Mouse (Mus musculus): ENCODE measurements around the gene Hsp90ab1. TPM values are rescaled to one million over a fixed set of nuclear protein-coding genes. Genes with fewer than 3 reads are reported as not detected.

Gene Hsp90ab1
- polyA plus RNA-seq, 2 experiments, result 951 to 1,382 TPM

DNA sequence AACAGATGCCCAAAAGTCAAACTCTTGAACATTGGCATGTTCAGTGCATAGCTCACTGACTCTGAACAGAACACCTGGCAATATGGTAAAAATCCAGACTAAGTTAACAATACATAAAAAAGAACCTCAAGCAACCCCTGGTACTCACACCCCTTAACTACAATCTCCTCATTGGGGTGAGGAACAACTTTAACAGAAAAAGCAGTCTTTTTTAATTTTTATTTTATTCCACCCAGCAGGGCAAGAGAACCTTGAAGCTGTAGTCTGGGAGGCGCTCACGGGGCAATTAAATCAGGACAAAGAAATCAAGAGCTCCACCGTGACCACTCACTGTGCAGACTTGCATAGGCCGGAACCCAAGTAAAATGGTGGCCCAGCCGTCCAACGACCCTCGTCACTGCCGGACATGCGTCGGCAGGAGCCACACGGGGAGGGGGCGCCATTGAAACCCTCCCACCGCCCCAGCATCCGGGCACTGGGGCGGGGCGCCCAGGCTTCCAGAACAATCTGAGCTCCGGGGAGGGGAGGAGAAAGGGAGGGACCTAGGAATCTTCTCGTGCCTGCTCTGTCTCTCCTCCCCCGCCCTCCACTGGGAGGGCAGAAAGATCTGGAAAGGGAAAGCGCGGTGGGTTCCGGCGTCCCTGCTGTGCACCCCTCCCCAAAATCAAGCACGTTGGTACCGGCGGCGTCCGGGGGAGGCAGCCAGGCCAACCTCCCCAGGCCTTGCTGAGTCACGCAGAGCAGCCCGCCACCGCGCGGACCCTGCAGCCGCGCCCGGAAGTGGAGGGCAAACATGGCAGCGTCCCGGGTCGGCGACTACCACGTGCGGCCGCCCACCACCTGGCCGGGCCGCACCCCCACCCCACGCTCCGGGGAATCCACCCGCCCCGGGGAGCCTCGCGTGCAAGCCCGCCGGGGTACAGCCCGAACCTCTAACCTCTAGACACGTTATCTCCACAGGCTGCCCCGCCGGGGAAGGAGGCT, 676 bp downstream of the Hsp90ab1 start:
- Histone ChIP-seq H3K9ac (ENCODE audit: low read depth, low read length, severe bottlenecking) (peak overlapping the region; percentile 98), H3K4me3 (replicated peaks; ENCODE audit: low read length) (peak overlapping the region; percentile 96), H3K4me2 (replicated peaks; ENCODE audit: low read depth, low read length, severe bottlenecking) (peak overlapping the region; percentile 73), H3K9me3 (ENCODE audit: control insufficient read depth, low read length) (no peaks in the 10 kb centered on the region), H3K27me3 (ENCODE audit: control insufficient read depth, insufficient read depth, low read length) (no peaks in the 10 kb centered on the region), H3K36me3 (ENCODE audit: control insufficient read depth, insufficient read depth, low read length) (peaks cover 49% of the 10 kb centered on the region), H3K4me1 (ENCODE audit: control insufficient read depth, insufficient read depth, low read length) (peaks cover 10% of the 10 kb centered on the region), H3K27ac (replicated peaks; ENCODE audit: low read depth, low read length) (peak overlapping the region; percentile 97)
- ATAC-seq (ENCODE audit: low FRiP score, low read depth) (peak; percentile 41), DNase-seq (ENCODE audit: low spot score) (peak; percentile 91)
- TF ChIP-seq POLR2A (IDR thresholded peaks at IDR 0.05; ENCODE audit: borderline replicate concordance, extremely low read depth, insufficient read depth, insufficient read length), result no peak
- under 1% methylated on average over 38 of the region's 57 CpGs for WGBS

DNA sequence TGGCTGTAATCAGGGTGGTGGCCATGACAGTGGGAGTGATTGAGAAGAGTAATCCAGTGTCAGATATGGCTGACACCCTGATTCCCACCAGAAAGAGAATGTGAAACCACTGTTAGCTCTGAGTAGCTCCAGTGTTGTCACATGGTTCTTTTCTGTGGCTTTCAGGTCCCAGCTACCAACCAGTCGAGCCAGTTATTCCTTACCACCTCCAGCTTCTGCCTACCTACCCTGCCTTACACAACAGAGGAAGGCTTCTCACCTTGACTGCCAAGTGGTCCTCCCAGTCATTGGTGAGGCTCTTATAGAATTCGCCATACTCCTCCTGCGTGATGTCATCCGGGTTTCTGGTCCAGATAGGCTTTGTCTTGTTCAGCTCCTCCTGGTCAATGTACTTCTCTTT, 3.1 kb downstream of the Hsp90ab1 start:
- Histone ChIP-seq H3K36me3 (ENCODE audit: control insufficient read depth, insufficient read depth, low read length) (peaks cover 64% of the 10 kb centered on the region), H3K9me3 (ENCODE audit: control insufficient read depth, low read length) (no peaks in the 10 kb centered on the region), H3K27me3 (ENCODE audit: control insufficient read depth, insufficient read depth, low read length) (no peaks in the 10 kb centered on the region), H3K4me3 (replicated peaks; ENCODE audit: low read length) (no peak overlapping the region), H3K27ac (replicated peaks; ENCODE audit: low read depth, low read length) (no peak overlapping the region), H3K9ac (ENCODE audit: low read depth, low read length, severe bottlenecking) (no peak overlapping the region), H3K4me2 (replicated peaks; ENCODE audit: low read depth, low read length, severe bottlenecking) (no peak overlapping the region), H3K4me1 (ENCODE audit: control insufficient read depth, insufficient read depth, low read length) (peaks cover 17% of the 10 kb centered on the region)
- 84% methylated on average over 4 of the region's 4 CpGs for WGBS
- DNase-seq (ENCODE audit: low spot score), result no peak
- no peak for TF ChIP-seq POLR2A (IDR thresholded peaks at IDR 0.05; ENCODE audit: borderline replicate concordance, extremely low read depth, insufficient read depth, insufficient read length)
- ATAC-seq (ENCODE audit: low FRiP score, low read depth), result no peak

DNA sequence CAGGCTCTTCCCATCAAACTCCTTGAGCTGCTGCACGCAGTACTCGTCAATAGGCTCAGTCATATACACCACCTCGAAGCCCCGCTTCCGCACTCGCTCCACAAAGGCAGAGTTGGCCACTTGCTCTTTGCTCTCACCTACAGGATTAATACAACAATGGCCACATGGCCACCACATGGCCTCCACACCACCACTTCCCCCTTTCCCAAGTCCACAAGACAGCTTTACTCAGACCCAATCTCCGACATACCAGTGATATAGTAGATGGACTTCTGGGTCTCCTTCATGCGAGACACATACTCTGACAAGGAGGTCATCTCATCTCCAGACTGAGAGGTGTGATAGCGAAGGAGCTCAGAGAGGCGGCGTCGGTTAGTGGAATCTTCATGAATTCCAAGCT, 4.1 kb downstream of the Hsp90ab1 start:
- H3K9ac ChIP-seq (ENCODE audit: low read depth, low read length, severe bottlenecking), result no peak overlapping the region
- H3K4me3 ChIP-seq (replicated peaks; ENCODE audit: low read length), result no peak overlapping the region
- H3K27ac ChIP-seq (replicated peaks; ENCODE audit: low read depth, low read length), result no peak overlapping the region
- DNase-seq (ENCODE audit: low spot score), result no peak
- H3K9me3 ChIP-seq (ENCODE audit: control insufficient read depth, low read length), result no peaks in the 10 kb centered on the region
- H3K4me2 ChIP-seq (replicated peaks; ENCODE audit: low read depth, low read length, severe bottlenecking), result no peak overlapping the region
- no peaks in the 10 kb centered on the region for H3K27me3 ChIP-seq (ENCODE audit: control insufficient read depth, insufficient read depth, low read length)
- no peak for ATAC-seq (ENCODE audit: low FRiP score, low read depth)
- peaks cover 18% of the 10 kb centered on the region; the same call in 1 of the 2 replicates for H3K4me1 ChIP-seq (ENCODE audit: control insufficient read depth, insufficient read depth, low read length)
- TF ChIP-seq POLR2A (IDR thresholded peaks at IDR 0.05; ENCODE audit: borderline replicate concordance, extremely low read depth, insufficient read depth, insufficient read length), result no peak
- WGBS, result 83% methylated on average over 12 of the region's 12 CpGs
- peaks cover 64% of the 10 kb centered on the region for H3K36me3 ChIP-seq (ENCODE audit: control insufficient read depth, insufficient read depth, low read length)

DNA sequence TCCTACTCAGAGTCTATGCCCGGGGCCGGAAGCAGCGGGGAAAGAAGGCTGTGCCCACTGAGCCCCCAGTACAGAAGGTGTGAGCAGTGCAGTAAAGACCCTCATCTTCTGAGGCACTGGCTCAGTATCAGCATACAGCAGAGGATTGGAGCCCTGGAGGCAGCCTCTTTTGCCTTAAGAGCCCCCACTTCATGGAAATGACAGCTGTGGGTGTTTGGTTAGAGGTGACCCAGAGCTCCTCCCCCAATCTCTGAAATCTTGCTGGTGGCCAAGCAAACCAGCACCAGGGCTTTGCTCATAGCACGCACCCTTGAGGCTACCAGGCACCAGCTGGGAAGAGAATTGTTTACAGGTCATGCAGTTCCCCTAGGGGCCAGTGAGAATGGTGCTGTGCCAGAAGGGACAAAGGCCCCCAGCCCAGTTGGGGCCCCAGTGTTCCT, 5.9 kb downstream of the Hsp90ab1 start:
- 37% methylated on average over 4 of the region's 4 CpGs for WGBS
- H3K27me3 ChIP-seq (ENCODE audit: control insufficient read depth, insufficient read depth, low read length), result no peaks in the 10 kb centered on the region
- H3K9me3 ChIP-seq (ENCODE audit: control insufficient read depth, low read length), result no peaks in the 10 kb centered on the region
- ATAC-seq (ENCODE audit: low FRiP score, low read depth) (no peak), DNase-seq (ENCODE audit: low spot score) (no peak)
- no peak for TF ChIP-seq POLR2A (IDR thresholded peaks at IDR 0.05; ENCODE audit: borderline replicate concordance, extremely low read depth, insufficient read depth, insufficient read length)
- H3K4me3 ChIP-seq (replicated peaks; ENCODE audit: low read length), result no peak overlapping the region
- 0 out of 2 replicates have a peak overlapping the region, but pooled peaks have one; percentile 7 for H3K4me2 ChIP-seq (replicated peaks; ENCODE audit: low read depth, low read length, severe bottlenecking)
- H3K36me3 ChIP-seq (ENCODE audit: control insufficient read depth, insufficient read depth, low read length), result peaks cover 63% of the 10 kb centered on the region
- no peak overlapping the region for H3K9ac ChIP-seq (ENCODE audit: low read depth, low read length, severe bottlenecking)
- no peak overlapping the region for H3K27ac ChIP-seq (replicated peaks; ENCODE audit: low read depth, low read length)
- H3K4me1 ChIP-seq (ENCODE audit: control insufficient read depth, insufficient read depth, low read length), result peaks cover 18% of the 10 kb centered on the region; the same call in 1 of the 2 replicates

DNA sequence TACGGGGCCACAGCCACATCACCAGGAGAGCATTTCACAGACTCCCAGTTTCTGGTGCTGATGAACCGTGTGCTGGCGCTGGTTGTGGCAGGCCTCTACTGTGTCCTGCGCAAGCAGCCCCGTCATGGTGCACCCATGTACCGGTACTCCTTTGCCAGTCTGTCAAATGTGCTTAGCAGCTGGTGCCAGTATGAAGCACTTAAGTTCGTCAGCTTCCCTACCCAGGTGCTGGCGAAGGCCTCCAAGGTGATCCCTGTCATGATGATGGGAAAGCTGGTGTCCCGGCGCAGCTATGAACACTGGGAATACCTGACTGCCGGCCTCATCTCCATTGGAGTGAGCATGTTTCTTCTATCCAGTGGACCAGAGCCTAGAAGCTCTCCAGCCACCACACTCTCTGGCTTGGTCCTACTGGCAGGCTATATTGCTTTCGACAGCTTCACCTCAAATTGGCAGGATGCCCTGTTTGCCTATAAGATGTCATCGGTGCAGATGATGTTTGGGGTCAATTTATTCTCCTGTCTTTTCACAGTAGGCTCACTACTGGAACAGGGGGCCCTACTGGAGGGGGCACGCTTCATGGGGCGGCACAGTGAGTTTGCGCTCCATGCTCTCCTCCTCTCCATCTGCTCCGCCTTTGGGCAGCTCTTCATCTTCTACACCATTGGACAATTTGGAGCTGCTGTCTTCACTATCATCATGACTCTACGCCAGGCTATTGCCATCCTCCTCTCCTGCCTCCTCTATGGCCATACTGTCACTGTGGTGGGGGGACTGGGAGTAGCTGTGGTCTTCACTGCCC, 6.5 kb downstream of the Hsp90ab1 start:
- Histone ChIP-seq H3K27me3 (ENCODE audit: control insufficient read depth, insufficient read depth, low read length) (no peaks in the 10 kb centered on the region), H3K4me3 (replicated peaks; ENCODE audit: low read length) (no peak overlapping the region), H3K9me3 (ENCODE audit: control insufficient read depth, low read length) (no peaks in the 10 kb centered on the region), H3K36me3 (ENCODE audit: control insufficient read depth, insufficient read depth, low read length) (peaks cover 57% of the 10 kb centered on the region), H3K4me1 (ENCODE audit: control insufficient read depth, insufficient read depth, low read length) (peaks cover 15% of the 10 kb centered on the region; the same call in 1 of the 2 replicates), H3K9ac (ENCODE audit: low read depth, low read length, severe bottlenecking) (no peak overlapping the region), H3K4me2 (replicated peaks; ENCODE audit: low read depth, low read length, severe bottlenecking) (no peak overlapping the region), H3K27ac (replicated peaks; ENCODE audit: low read depth, low read length) (no peak overlapping the region)
- TF ChIP-seq POLR2A (IDR thresholded peaks at IDR 0.05; ENCODE audit: borderline replicate concordance, extremely low read depth, insufficient read depth, insufficient read length), result no peak
- DNase-seq (ENCODE audit: low spot score), result no peak
- no peak for ATAC-seq (ENCODE audit: low FRiP score, low read depth)
- 65% methylated on average over 18 of the region's 18 CpGs for WGBS

Measured in limb, embryonic 14.5 days (tissue).